Mouse (Mus musculus) kidney, adult 9 months (tissue): ENCODE measurements around the gene Mertk.

Experiments used
- DNase-seq: peaks from one replicate; pipeline ENCODE4 v3.0.0; 2022

Gene Mertk

DNA sequence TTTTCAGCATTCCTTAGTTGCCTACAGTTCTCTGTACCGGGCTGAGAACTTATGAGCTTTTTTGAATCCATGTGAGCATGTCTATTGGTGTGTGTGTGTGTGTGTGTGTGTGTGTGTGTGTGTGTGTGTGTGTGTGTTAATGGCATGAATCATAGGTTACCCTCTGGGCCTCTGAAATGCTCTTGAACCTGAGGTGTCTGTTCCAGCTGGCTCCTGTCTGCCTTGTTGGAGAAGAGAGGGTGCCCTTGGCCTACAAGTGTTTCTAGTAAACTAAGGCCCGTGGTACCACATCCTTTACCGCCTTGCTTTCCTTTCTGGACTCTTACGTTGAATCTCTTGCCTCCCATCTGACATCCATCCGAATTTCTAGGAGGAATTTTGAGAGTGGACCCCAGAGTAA, 27.3 kb downstream of the Mertk start:
- DNase-seq = no peak

GRCm38 (mm10) chr2:128726626-128727025, 27.9 kb downstream of the Mertk start:
- no peak for DNase-seq

GRCm38 (mm10) chr2:128727552-128727951, 28.8 kb downstream of the Mertk start:
- DNase-seq = no peak

DNA sequence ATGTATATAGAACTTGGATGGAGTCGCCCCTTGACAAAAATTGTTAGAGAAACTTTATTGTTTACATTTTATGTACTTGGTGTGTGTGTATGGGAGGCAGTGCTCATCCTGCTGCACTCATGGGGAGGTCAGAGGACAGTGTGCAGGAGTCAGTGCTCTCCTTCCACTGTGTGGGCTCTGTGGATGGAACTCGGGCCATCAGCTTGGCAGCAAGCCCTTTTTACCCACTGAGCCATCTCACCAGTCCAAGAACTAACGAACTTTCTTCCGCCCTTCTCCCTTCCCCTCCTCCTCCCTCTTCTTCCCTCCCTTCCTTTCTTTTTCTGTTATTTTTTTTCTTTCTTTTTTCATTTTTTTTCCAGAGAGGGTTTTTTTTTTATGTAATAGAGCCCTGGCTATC, 29.3 kb downstream of the Mertk start:
- peak; percentile 53 for DNase-seq

- DNase-seq = no peak
Observed at GRCm38 (mm10) chr2:128729141-128729540, 30.4 kb downstream of the Mertk start.

GRCm38 (mm10) chr2:128731514-128731913, 32.8 kb downstream of the Mertk start:
- no peak for DNase-seq

DNA sequence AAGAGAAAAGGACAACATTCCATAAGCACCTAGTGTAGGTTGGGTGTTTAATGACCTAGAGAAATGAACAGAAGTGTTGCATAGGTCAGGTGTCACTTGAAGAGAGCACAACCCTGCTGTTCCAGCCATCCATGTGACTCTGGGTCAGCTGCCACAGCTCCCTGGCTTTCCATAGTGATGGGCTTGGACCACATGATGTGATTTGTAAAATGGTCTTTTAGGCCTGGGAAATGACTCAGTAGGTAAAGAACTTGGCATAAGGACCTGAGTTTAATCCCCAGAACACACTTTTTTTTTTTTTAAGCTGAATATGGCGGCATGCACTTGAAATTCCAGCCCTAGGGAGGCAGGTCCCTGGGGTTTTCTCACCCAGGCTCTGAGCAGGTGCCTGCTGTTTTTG, 33.2 kb downstream of the Mertk start:
- no peak for DNase-seq

DNA sequence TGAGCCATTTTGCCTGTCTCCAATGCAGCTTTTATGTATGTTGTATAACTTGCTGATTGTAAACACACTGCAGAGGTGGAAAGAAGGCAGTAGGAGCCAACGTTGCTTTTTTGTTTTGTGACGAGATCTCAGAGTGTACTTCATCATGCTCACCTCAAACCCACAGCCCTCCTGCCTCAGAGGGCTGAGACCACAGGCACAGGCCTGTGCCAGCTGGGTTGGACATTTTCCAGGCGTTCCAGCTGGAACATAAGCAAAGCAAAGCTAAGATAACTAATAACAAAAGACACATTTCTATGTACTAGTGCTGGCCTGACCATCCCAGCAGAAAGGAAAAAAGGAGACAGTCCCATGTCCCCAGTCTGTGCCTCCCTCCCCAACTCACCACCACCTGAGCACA, 36.3 kb downstream of the Mertk start:
- no peak for DNase-seq

DNA sequence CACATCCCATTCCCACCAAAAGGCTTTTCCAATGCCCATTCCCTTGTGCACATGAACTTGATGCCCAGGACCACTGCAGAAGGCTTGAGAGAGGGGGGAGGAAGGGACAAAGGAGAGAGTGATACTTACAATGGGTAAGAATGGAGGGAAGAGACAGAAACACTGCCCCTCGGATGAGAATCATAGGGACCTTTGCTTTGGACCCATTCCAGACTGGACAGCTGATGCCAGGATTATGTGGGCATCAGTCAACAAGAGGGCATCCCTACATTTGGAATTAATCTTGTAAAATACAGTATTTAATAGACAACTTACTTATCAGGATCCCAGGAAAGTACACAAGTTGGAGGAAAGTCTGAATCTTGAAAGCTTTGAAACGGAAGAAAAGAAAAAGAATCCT, 38.3 kb downstream of the Mertk start:
- DNase-seq = no peak

- DNase-seq = no peak
Observed at GRCm38 (mm10) chr2:128737796-128738195, 39.0 kb downstream of the Mertk start.

DNA sequence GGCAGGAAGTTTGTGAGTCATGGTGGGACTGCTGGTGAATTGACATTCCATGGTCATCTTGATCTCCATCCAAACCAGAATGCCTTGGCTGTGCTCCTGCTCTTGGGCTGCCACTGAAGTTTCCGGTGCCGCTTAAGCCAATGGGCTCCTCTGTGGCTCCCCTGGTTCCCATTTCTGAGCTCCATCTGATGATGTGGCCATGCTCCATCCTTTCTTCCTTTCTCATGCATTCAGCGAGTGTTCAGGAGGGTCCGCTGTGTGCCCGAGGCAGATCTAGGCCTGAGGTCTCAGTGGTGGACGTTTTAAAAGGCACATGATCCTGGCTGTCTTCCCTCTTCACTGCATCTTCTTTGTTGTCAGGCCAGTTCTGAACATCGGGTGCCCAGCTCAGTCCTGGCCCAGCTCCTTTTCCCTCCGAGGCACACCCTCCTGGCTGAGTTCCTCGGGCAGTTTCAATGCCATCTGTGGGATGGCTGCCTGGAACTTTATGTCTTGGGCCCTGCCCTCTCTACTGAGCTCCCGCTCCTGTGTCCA, 40.0 kb downstream of the Mertk start:
- no peak for DNase-seq

DNA sequence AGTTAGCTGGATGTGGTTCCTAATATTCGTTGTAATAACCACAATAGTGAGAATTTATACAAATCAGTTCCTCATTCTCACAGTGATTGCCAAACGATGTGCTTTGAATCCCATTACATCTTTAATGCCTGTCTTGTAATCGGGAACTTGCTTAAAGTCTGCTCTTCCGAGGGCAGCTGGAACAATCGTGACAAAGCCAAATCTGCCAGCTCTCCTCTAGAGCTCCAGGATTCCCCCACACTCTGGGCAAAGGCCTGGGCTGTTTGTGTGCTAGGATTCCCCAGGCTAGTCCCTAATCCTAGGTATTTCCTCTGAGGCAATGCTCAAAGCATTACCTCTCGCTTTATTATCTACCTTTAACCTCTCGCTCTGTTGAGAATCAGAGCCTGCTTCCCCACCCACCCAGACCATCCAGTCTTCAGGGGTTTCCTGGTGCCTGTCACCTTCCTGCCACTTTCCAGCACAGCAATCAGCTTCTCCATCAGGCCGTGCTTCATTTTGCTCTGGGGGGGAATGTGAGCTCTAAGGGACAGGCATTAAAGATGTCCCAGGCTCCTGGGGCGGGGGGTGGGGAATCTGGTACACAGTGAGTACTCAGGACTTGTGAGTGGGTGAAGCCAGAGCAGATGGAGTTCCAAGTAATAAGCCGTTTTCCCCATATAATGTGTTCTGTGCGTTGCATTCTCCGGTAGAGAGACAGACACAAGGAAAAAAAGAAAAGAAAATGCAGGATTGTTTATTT, 47.3 kb downstream of the Mertk start:
- DNase-seq = no peak

DNA sequence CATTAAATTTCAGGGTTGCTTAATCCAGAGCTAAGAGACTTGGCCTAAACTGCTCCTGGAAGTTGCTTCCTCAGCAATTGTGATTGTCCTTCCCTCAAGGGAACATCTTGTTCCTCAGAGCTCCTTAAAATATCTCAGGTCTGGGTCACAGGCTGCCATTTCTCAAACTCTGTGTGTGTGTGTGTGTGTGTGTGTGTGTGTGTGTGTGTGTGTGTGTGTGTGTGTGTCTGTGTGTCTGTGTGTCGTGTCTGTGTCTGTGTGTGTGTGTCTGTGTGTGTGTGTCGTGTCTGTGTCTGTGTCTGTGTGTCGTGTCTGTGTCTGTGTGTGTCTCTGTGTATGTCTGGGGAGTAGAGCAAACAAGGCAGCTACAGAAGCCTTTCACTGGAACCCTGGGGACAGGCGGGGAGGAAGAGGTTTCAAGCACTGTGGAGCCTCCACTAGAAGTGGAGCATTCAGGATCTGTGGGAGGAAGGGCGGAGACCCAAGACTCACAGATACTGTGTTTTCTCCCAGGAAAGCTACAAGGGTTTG, 47.9 kb downstream of the Mertk start:
- DNase-seq = peak; percentile 65

DNA sequence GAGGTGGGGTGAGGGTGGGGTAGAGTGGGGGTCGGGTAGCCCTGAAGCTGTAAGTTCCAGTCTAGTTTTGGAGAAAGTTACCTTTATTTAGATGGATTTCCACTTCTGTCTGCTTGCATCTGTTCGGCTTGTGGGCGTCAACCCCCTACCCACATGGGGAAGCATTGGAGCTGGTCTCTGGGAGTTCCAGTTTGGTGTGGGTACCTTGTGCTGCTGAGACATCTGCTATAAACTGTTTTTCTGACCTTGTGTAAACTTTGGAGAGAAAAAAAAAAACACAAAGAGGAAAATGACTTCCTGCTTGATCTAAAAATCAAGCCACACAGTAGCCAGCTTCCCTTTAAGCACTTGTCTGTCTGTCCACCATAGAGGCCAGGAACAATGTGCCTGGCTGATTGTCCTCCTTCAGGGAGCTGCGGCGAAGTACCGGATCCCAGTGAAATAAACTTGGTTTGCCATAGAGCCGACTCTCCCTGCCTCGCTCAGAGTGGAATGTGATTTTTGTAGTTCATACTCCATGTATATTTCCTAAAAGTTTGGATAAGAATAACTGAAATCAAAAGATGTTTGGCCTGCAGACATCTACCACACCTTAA, 48.8 kb downstream of the Mertk start:
- DNase-seq = no peak

DNA sequence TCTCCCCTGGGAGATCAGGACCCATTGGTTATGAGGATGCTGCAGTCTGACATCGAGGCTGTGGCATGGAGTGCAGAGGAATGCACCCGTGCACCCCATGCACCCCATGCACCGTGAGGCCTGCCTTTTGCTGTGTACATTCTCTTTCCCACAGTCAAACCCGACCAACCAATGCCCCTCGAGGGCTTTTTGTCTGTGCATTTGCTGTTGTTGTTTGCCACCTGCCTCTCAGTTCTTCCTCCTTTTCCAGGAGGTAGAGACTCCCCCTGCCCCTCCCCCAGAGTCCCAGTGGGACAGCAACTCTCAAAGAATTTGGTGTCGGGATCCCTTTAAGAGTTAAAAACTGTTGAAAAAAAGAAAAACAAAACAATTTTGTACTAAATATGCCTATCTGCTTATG, 49.4 kb downstream of the Mertk start:
- DNase-seq = no peak

- DNase-seq = peak; percentile 47
Observed at GRCm38 (mm10) chr2:128751030-128751429, 52.3 kb downstream of the Mertk start.

GRCm38 (mm10) chr2:128753295-128753873, 54.6 kb downstream of the Mertk start:
- DNase-seq = peak; percentile 44

DNA sequence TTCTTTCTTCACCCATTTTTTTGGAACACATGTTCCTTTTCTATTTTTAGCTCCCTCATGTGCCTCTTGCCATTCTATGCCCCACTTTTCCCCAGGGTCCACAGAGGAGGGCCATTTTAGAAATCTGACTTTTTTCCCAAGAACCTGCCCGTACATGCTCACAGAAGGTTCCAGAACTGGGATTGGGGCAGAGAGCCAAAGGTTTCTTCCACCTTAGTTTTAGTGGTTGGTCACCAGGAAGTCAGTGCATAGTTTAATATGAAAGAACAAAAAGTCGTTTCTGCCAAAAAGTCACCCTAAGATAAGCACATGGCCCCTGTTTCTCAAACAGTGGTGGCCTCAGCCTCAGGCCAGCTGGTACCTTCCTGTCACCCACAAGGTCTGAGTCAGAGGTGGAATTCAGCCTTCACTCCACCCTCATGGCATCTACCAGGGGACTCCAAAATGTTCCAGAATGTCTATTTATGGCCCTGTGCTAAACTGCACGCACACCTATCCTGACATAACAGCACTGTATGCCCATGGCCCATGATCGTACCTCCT, 56.5 kb downstream of the Mertk start:
- DNase-seq = no peak

DNA sequence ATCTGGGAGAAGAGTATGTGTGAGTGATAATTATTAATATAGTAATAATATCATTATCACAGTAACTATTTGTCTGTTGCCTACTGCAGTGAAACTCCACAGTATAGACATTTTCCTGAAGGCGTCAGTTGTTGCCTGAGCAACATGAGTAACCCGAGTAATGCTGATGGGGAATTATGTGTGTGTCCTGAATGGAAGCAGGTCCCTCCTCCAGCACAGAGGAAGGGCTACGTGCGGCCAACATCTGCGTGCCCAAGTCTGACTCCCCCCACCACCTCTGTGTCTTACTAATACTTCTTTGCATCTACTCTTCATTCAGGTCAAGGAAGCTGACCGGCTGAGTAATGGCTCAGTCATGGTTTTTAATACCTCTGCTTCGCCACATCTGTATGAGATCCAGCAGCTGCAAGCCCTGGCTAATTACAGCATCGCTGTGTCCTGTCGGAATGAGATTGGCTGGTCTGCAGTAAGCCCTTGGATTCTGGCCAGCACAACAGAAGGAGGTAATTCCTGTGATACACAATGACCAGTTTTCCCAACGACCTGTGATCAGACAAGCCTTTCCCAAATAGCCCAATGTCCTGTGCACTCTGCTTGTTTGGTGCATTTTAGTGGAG, 60.1 kb downstream of the Mertk start:
- DNase-seq = no peak

GRCm38 (mm10) chr2:128762008-128762407, 63.3 kb downstream of the Mertk start:
- no peak for DNase-seq

GRCm38 (mm10) chr2:128765787-128766186, 67.0 kb downstream of the Mertk start:
- no peak for DNase-seq

DNA sequence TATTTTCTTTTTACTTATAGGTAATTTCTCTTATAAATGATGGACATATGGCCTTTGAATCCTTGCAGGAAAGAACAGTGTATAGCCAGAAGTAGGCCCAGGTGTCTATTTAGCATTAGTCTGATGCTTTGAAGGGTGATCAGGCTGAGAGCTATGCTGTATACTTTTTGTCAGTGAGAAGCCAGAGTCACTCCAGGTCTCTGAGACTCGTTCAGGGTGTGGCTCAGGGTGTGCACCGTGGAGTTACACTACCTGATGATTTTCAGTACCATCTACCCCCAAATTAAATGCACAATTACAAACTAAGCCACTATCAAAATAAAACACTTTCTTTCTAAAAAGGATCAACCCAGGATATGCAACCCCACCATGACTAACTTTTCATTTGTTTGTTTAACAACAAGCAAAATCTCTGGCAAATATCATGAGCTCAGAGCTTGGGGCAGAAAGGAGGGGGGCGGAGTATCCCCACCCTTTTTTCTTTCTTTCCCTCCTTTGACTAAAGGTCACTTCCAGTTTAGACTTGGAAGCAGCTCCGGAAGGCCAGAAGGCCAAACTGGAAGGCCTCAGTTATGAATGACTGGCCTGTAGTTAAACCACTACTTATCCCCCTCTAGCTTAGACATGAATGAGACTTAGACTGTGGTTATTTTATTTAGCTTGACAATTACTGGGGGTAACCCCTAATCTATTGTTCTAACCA, 69.9 kb downstream of the Mertk start:
- peak; percentile 65 for DNase-seq

DNA sequence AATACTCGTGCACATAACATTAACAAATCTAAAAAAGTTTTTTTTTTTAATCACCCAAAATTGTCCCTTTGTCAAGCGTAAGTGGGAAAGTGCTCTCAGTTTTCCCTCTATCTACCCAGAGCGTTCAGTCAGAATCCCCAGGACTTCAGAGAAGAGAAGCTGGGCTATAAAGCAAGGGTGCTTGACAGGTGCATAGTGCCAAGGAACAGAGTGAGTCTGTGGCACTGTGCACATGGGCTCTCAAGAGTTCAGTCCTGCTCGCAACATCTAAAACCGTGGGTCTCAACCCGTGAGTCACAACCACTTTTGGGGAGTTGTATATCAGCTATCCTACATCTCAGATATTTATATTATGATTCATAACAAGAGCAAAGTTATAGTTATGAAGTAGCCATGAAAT, 71.8 kb downstream of the Mertk start:
- DNase-seq = no peak
